Mouse (Mus musculus): ENCODE data around the gene 2310079G19Rik.

The 2310079G19Rik gene

DNA sequence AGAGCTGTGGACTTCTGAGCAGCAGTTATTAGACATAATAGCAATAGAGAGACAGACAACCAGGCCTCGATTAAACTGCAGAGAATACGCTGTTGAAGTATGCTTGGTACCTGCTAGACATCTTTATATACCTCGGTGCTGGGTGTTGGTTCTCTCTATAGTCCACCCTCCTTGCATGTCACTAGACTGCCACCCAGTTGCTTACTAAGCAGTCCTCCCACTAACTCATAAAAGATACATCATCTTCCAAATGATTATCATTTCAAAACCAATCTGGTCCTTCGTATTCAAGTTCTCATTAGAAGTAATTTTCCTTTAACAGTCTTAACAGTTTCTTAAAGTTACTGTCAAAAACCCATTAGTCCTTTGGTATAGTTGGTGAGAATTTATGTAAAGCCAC lies at the start of gene 2310079G19Rik:
2310079G19Rik (minus strand) TSS at position 101 of the 400 bp plus-strand sequence.
- in situ Hi-C loops (cut with MboI, MseI): no loop called here

DNA sequence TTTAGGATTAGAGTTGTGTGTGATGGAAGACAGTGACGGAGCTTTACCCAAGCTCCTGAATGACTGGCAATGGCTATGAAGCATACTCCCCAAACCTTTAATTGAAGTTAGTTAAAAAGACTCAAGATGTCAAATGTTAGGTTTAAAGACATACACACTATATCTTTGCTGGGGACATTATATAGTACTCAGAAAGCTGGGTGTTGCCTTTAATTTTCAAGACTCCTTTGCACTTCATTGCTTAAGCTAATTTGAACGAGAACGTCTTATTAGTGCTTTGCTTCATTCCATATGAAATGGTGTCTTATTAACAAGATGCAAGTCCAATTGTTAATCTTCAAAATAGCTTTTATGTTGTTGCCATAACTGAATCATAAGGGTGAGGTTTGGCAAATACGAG lies 44.1 kb upstream of the 2310079G19Rik start, which contains the start of gene Krtap27-1:
Krtap27-1 (minus strand) TSS at position 101 of the 400 bp plus-strand sequence.
- in situ Hi-C loops (cut with MboI, MseI): no loop called here

DNA sequence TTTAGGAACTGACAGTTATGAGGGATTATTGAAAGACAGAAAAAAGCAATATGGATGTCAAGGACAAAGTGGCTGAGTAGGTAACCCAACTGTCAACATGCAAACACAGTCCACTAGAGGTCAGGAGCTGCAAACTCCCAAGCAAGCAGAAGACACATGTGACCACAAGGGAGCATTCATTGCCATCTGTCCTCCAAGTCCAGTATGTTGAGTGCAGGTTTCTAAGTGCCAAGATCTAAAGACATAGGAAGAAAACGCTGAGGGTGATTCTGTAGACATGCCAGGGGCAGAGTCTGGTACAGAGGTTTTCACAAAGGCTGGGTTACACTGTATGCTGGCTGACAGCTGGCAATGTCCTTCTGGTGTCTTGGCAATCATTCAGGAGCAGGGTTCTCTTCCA lies 30.0 kb upstream of the 2310079G19Rik start:
- in situ Hi-C loops (cut with MboI, MseI): no loop called here

DNA sequence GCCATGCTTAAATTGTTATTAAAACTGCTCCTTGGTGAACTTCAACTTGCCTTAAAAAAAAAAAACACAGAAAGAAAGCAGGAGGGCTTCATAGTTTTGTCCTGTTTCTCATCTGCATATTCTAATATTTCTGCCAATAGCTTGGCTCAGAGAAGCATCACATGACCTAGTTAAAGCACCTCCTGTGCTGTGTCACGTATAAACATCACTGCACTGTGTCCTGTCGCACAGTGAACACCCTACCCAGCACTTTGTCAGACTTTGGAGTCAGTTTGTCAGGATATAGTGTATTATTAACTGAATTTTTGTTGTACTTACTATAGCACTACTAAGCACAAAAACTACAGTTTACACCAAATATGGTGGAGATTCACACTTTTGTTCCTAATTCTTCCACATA lies 24.5 kb upstream of the 2310079G19Rik start:
- in situ Hi-C loops (cut with MboI, MseI): no loop called here

DNA sequence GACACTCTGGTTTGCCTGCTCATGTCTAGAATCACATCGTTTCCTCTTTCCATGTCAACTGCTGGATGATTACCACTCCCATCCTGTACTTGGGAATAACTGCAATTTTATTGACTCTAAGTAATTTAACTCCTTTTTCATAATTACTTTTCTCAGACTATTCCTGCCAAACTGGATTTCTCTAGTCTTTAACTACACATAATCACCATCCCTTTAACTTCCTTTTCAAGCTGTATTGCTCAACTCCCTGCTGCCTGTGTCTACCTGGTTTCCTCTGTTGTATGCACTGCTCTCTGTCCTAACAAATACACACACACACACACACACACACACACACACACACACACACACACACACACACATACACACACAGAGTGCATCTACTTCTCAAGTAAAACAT lies 23.6 kb upstream of the 2310079G19Rik start:
- in situ Hi-C loops (cut with MboI, MseI): no loop called here

DNA sequence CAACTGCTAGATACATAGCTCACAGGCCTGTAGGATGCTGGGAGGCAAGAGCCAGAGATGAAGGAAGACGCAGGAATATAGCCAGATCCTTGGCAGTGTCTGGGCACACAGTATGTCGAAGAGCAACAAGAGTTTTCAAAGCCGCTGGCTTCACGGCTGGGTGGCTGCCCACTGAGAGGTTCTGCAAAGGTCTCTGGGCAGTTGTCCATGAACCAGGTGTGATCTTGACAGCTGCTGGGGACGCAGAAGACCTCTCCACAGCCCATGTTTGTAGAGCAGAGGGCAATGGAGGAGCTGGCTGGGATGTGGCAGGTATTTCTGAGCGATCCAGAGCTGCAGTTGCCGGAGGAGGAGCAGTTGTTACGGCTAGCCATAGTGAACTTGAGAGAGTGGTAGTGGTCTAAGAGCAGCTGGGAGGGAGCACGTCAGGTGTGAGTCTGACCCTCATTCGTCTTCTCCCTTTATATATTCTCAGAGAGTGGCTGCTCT lies 19.9 kb upstream of the 2310079G19Rik start, which contains the start of gene Krtap26-1:
Krtap26-1 (minus strand) TSS at position 439 of the 489 bp plus-strand sequence.
- in situ Hi-C loops (cut with MboI, MseI): no loop called here

DNA sequence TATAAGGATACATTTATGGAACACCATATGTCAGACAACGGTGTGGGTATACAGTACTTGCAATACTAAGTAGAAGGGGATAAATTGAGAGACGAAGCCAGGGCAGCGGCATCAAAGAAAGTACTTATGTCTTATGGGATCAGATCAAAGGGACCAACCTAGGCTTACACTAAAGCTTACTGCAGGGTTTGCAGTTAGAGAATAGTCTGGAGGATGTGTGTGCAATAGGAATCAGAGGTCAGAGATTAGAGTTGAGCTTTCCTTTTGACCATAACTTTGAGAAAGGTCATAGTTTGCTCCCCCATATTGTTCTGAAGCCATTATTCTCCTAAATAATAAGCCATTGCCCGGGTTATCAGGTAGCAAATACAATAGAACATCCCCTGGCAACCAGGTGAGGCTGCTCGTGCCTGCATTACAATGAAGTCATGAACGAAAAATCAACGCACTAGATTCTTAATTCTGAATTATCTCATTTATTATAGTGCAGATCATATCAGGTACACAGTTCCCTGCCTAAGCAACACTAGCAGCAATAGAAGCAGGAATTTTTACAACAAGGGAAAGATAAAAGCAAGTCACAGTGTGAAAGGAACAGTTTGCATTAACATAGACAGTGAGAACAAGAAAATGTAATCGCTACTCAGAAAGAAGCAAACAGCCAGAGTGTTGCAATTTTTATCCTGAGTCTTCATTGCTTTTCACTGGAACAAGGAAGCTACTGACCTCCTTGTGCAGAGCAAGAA lies 19.1 kb upstream of the 2310079G19Rik start:
- in situ Hi-C loops (cut with MboI, MseI): no loop called here

GRCm38 (mm10) chr16:88640053-88640452 lies 12.6 kb upstream of the 2310079G19Rik start:
- in situ Hi-C loops (cut with MboI, MseI): no loop called here

DNA sequence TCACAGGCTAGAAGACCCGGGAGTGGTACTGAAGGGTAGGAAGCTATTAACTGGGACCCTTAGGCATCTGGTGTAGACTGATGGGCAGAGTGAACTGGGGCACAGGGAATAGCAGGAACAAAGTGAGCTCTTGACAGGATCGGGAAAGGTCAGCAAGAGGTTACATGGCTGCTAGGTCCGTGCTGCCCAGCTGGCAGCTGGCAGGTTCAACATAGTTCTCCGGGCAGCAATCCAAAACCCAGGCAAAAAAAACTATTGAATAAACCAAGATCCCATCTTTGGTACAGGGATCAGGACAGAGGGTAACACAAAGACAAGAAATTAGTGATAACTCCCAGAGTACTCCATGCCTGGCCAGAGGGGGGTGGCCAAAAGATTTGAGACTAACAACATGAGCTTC lies 7.7 kb upstream of the 2310079G19Rik start:
- in situ Hi-C loops (cut with MboI, MseI): no loop called here

DNA sequence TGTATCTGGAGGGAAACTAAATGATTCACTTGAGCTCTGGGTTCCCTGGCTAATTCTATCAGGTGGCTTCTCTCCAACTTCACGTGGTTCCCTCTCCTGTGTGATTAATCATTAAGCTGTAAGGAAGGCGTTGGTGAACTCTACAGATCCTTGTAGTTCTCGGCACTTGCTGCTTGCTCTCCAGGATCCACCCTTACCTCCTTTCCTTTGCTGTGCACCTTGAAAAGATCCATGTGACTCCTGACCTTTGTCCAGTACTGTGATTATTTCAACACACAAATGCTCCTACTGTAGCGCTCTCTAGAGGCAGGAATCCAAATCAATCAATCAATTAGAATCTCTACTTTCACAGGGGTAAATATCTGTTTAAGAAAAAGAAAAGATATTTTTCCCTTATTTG lies 4.0 kb upstream of the 2310079G19Rik start:
- in situ Hi-C loops (cut with MboI, MseI): no loop called here

DNA sequence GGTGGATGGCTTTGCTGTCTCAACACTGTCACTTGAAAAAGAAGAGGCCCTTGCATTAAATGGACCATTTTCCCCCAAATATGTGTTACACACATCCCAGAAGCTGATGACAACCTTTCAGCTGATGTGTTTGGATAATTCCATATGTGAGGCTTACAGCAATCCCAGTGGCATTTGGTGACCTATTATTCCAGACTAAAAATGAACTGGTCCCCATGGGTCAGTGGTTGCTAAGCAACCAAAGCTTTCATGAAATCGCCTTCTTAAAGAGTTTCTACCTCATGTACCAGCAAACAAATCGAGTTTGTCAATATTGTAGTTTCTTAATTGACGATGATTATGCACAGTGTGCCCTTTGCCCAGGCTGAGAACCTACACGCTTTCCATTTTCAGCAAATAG lies 14.8 kb downstream of the 2310079G19Rik start:
- in situ Hi-C loops (cut with MboI, MseI): no loop called here

DNA sequence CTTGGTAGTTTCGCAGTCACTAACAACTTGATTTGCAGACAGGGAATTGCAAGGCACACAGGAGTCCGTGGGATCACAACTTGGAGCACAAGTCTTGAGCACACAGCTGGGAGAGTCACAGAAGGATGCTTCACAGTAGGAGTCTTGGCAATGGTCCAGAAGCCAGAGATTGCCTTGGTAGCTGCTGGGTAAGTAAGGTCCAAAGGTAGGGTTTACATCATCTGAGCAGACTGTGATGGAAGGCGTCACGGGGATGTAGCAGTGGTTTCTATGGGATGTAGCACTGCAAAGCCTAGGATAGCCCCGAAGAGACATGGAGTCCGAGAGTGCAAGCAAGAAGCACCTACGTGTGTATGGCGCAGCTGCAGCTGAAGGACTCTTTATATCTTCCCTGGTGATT lies 15.5 kb downstream of the 2310079G19Rik start, which contains the start of gene Krtap24-1:
Krtap24-1 (minus strand) TSS at position 358 of the 400 bp plus-strand sequence.
- in situ Hi-C loops (cut with MboI, MseI): no loop called here

DNA sequence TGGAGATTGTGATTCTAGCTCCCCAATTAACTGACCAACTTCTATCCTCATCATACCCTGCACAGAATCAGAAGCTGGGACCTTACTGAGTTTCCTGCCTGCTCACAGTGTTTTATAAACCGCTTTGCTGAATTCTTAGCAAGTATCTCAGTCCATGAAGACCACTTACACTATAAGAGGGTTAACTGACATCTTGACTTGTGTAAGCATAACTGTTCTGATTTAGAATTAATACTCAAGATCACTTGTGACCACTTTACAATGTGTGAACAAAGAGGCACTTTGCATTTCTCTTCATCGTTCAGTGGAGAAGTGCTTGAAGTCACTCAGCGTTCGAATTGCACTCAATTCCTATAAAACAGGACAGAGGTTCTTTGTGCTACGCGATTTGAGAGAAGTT lies 22.9 kb downstream of the 2310079G19Rik start:
- in situ Hi-C loops (cut with MboI, MseI): no loop called here

DNA sequence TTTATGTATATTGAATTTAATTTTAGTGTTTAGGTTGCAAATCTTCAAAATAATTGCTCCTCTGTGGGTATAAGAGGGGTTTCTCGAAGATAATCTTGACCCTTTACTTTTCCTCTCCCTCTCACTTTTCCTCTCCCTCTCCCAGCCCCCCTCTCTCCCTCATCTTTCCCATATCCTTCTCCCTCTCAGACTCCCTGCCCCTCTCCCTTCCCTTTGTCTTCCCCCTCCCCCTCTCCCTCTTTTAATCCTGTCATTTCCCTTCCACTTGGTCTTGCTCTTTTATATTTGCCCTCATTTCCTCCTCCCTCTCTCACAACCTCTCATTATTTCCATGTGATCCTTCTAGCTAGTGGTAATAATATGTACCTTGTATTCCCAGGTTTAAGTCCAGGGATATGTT lies 25.0 kb downstream of the 2310079G19Rik start:
- in situ Hi-C loops (cut with MboI, MseI): no loop called here

DNA sequence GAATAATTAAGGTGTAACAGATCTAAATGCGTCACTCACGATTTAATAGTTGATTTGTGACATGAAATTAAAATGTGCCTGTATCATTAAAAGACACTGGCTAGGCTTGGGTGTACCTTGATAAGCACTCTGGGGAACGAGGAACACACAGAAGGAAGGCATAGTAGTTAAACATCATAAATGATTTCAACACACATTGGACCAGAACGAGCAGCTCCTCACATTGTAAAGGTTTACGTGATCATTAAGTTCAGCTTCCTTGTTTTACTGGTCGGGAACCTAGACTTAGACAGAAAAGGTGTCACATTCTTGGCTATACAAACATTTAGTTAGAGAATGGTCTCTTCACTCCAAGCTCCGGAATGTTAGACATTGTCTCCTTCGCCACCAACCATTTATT lies 27.2 kb downstream of the 2310079G19Rik start:
- in situ Hi-C loops (cut with MboI, MseI): no loop called here

GRCm38 (mm10) chr16:88599504-88600237 lies 27.8 kb downstream of the 2310079G19Rik start:
- in situ Hi-C loops (cut with MboI, MseI): no loop called here

DNA sequence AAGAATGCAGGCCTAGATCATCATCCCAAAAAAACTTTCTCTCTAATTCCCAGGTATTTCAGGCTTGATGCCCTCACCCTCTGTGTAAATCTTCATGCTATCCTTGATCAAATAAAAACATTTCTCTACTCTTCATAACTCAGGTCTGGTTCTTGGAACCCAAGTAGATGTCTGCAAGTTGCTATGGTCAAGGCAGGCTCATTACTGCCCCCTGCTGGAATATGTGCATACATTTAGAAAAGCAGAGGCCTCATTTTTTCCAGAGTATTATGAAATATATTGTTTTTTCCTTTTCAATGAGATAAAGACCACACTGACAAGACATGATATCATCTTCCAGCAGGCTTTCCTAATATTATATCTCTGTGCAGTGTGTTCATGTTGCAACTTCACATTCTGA lies 34.7 kb downstream of the 2310079G19Rik start:
- in situ Hi-C loops (cut with MboI, MseI): no loop called here

DNA sequence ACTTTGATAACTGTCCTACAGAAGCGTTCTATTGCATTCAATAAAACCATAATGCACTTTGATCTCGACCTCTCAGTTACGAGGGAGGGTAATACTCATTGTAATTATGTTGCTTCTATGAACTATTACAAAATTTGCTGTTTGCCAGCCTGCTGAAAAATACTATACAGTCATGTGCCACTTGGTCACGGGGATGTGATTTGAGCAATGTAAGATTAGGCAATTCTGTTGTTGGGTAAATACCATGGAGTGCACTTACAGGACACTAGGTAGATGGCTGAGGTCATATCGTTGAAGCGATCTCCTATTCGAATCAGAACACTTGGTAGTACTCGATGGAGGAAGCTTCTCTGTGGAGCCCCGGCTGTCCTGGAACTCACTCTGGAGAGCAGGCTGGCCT lies 44.1 kb downstream of the 2310079G19Rik start:
- in situ Hi-C loops (cut with MboI, MseI): no loop called here

All from T-helper 2 cell (primary cell).